Mouse (Mus musculus) gastrocnemius, adult 18-20 months (tissue): ENCODE data around the gene Brs3. TPM values are rescaled to one million over a fixed set of nuclear protein-coding genes. Genes with fewer than 3 reads are reported as not detected.

ENCODE experiments used
- DNase-seq: peaks from one replicate; pipeline ENCODE4 v3.0.0; 2021; ENCODE audit warnings: low spot score
- long read RNA-seq, 2 experiments: library from polyadenylated mRNA; stranded (forward); transcript quantifications; one replicate each; pipeline ENCODE4 v2.0.0; 2021
- total RNA-seq, 2 experiments: library from RNA; stranded (reverse); gene quantifications; 2 replicates each; pipeline ENCODE4 v1.2.3; 2021

Gene Brs3
- not detected for total RNA-seq
- long read RNA-seq, experiment 1: 0 reads
- long read RNA-seq, experiment 2: 0 reads

DNA sequence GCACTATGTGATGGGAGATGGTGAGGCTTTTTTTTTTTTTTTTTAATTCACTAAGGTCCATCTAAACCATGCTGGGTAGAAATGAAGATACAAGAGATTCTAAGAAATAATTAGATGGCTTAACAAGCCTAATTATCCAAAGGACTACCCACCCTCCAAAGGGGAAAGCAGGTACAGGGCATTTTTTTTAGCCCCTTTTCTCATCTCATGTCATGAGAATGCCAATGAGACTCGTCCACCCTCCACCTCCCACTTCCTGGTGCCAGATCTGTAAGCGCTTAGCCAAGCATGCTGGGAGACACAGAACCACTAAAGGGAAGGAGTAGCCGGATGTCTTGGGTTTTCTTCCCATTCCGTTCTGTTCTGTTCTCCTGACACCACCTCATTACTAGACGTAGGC is at the start of gene Brs3:
Brs3 (plus strand) TSS at position 301 of the 400 bp plus-strand sequence.
- no peak for DNase-seq

DNA sequence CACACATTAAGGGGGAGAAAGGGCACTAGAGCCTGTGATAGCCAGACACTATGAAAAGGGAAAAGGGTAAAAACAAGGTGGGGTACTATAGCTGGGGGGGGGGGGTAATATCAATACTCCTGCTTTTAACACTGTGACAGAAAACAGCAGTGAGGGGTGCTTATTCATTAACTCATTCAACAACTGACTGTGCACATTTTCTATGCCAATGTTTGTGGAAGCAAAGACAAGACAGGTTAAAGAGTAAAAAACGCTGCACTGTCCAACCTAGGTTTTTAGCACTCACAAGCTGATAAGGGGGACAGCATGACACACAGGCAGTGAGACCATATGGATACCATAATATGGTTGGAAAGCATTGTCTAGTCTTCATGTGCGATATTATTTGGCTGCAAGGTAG is 30.0 kb upstream of the Brs3 start:
- no peak for DNase-seq

DNA sequence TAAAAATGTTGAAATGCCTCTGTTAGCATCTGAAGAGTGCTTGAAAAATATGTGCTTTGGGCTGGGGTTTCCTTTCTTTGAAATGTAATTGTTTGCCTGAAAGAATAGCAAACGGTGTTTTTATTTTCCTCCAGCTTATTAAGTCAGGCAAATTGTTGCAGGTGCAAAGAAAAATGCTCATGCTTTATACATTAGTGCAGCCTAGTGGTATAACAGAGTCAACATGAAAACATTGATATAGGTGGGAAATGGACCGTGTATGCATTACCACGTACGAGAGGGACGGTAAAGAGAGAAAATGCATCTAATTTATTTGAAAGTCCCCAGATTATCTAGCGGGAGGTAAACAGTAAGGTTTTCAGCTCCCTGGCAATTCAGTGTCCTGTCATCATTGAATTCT is 995 bp downstream of the Brs3 start:
- no peak for DNase-seq

DNA sequence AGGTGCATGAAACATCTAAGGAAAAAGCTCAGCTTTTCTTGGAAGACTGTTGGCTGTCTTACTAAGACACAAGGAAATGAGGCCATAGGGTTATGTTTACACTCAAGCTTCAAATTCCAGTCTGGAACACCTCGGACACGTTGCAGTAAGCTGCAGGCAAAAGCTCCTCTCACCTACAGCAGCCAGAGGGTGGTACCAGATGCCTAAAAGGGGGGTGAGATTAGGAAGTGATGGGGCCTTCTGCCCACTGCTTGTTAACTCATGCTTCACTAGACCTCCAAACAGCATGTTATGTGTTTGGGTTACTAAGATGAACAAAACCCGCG is 9.9 kb downstream of the Brs3 start:
- no peak for DNase-seq

DNA sequence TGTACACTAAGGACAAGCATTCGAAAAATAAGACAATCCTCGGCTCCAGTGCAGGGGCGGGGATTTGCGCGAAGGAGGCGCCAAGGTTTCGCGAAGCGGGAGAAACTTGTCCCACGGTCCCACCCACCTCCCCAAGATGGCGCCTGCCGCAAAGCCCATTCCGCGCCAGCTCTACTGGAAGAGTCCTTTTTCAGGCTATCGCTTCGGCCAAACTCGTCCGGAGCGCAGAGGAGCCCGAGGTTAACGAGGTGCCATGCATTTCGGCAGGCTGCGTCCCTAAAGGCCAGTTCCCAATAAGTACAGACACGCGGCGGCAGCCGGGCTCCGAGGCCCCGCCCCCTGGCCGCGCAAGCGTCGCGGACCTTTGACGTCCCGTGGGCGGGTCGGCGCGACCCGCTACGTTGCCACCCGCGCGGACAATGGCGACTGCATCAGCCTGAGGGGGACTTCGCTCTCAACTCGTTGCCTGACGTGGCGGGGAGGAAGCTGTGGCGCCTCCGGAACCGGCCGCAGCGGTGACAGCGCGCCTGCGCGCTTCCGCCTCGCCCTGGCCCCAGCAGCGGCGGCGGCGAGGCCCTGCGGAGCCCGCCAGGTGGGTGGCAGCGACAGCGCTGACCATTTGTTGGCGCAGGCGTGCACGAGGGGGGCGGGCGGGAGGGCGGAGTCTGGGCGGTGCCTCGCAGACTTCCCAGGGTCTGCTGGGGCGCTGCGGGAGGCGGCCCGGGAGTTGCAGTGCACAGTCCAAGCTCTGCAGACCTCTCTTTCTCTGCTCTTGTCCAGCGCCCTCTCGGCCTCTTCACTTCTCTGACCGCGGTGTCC is 10.5 kb downstream of the Brs3 start, which contains the start of gene Htatsf1:
Htatsf1 (plus strand) TSS at position 410 of the 819 bp plus-strand sequence.
- DNase-seq: peak; percentile 73

DNA sequence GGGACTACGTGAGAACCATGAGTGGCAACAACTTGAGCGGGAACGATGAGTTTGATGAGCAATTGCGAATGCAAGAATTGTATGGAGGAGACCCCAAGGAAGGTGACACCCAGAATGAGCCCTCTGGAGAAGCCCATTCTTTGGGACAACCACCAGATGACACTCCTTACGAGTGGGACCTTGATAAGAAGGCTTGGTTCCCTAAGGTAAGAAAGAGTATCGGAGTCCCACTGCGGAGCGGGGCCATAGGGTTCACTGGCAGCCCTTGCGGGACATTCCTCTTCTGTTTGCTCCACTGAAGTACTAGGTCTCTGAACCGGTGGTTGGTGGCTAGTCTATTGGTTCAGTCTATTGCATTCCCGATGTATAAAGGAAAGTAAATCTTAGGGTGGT is 11.1 kb downstream of the Brs3 start:
- DNase-seq: no peak

DNA sequence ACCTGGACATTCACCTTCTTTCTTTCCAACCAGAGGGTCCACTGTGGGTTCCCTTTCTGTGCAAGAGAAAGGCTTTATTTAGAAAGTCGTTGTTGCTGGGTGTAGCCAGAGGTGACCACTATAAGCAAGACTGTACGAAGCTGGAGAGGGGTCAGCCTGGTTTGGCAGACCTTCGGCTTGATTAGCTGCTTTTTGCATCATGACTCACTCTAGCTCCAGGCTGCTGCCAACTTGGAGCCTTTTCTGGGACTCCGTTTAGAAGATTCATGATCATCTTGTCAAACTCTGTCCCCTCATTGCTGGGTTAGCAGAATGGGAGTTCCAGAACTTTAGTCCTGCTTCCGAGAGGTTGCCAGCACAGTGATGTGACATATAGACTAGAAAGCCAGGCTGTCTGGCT is 38.6 kb downstream of the Brs3 start:
- no peak for DNase-seq

DNA sequence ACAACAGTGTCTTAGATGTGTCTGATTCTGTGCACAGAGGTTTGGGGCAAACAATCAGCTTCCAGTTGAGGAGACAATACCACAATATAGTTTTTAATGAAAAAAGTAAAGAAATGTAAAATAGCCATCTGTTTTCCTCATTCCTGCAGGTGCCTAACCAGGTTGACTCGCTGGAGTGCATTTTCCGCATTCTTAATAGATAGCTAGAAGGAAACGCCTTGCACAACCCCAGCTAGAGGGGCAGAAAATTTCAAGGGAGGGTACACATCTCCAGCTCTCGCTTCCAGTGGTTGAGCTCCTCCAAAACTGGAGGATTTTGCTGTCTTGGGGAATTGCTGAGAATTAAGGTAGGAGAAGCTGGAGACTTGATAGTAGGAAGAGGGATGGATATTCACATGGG is 44.9 kb downstream of the Brs3 start, which contains the start of gene Vgll1:
Vgll1 (plus strand) TSS at position 301 of the 400 bp plus-strand sequence.
- DNase-seq: no peak

Other genes with a start within 250 kb of the Brs3 start
- gene Map7d3, start 220.7 kb upstream of the Brs3 start, total RNA-seq: under 1 TPM; 0.14 to 0.21 TPM
- not detected for gene Adgrg4, start 172.9 kb upstream of the Brs3 start, total RNA-seq
- gene Htatsf1, start 10.5 kb downstream of the Brs3 start, total RNA-seq: 10 to 100 TPM; 87.2 to 97.1 TPM
- gene Vgll1, start 45.0 kb downstream of the Brs3 start, total RNA-seq: not detected
- gene Cd40lg, start 169.1 kb downstream of the Brs3 start, total RNA-seq: not detected